Mouse (Mus musculus) embryonic stem cell, embryonic (primary cell): ENCODE data around the gene Pdzrn4.
"Not testable (repeated sequence)": the region's sequence is repeated elsewhere in the genome, so short reads cannot be mapped to it uniquely, and the experiment has no call there.

ENCODE experiments used
- CTCF ChIA-PET, 4 experiments: fragments of 300-600 bp in 2 of 4; fragments of 350-600 bp in 2 of 4; sonication (Branson Sonifier 250); formaldehyde crosslinking; loops; one replicate each; lab custom pipeline; 2022; ENCODE audit warnings: inconsistent platforms in 2 of 4; lab: Charles Lee
- POLR2A ChIA-PET, 4 experiments: fragments of 300-600 bp in 2 of 4; fragments of 350-600 bp in 2 of 4; sonication (Branson Sonifier 250); formaldehyde crosslinking; loops; one replicate each; lab custom pipeline; 2022; ENCODE audit warnings: antibody characterized with exemption in 4 of 4, inconsistent platforms in 1 of 4; lab: Charles Lee

Gene Pdzrn4

DNA sequence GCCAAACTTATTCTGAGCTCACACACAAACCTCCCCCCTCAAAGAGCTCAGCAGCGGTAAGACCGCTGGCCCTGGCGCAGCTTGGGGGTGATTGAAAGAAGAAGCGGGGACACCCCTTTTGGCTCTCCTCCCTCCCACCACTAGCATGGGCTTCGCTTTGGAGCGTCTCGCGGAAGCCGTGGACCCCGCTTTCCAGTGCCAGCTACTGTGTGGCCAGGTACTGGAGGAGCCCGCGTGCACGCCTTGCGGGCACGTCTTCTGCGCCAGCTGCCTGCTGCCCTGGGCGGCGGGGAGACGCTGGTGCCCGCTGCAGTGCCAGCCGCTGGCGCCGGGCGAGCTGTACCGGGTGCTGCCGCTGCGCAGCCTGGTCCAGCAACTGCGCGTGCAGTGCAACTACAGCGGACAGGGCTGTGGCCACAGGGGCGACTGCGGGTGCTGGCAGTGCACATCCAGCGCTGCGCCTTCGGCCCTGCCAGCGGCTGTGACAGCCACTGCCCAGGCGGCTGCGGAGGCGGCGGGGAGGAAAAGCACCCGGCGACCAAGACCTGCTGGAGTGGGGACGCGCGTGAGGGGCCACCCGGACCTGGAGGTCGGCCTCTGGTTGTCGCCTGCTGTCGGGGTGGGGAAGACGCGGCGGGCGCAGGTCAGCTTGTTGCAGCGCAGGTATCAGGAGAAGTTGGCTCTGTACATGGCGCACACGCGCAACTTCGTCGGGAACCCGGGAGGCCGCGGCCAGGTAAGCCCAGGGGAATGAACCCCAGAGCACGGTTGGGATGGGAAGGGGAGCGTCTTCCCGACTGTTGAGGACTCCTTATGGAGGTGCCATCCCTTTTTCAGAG, at the start of gene Pdzrn4:
Pdzrn4 (plus strand) TSS at position 112 of the 839 bp plus-strand sequence.
- CTCF ChIA-PET, result no interaction called here
- POLR2A ChIA-PET, result interaction anchor here in 1 of 4 experiments (0.6 to 1.0 kb wide), 3 partner anchors 19 to 772 kb away, joined by 3 read pairs; no protein-coding TSS in a partner anchor

DNA sequence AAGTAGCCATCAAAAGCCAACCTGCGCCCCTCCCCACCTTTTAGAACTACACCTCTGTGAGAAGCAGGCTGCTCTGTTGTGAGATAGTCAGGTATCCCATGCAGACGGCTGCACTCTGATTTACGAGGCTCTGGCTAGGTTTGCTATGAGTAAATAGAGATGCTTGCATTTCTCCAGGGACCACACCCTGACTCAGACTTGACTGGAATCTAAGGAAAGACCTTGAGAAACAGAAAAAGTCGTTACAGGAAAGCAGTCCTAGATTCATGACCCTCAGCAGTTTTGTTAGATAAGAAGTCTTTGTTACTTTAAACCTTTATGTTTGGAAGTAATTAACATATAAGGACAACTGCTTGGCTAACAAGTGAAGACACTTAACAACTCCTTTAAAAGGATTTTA, 49.3 kb upstream of the Pdzrn4 start:
- CTCF ChIA-PET, result no interaction called here

GRCm38 (mm10) chr15:92347902-92348301, 48.8 kb upstream of the Pdzrn4 start:
- POLR2A ChIA-PET, result no interaction called here

More for the DNA sequence above, 49.3 kb upstream of the Pdzrn4 start:
- POLR2A ChIA-PET, result no interaction called here

GRCm38 (mm10) chr15:92348453-92348852, 48.2 kb upstream of the Pdzrn4 start:
- CTCF ChIA-PET, POLR2A ChIA-PET: not testable (repeated sequence)

More at GRCm38 (mm10) chr15:92347902-92348301, 48.8 kb upstream of the Pdzrn4 start:
- CTCF ChIA-PET, result no interaction called here

DNA sequence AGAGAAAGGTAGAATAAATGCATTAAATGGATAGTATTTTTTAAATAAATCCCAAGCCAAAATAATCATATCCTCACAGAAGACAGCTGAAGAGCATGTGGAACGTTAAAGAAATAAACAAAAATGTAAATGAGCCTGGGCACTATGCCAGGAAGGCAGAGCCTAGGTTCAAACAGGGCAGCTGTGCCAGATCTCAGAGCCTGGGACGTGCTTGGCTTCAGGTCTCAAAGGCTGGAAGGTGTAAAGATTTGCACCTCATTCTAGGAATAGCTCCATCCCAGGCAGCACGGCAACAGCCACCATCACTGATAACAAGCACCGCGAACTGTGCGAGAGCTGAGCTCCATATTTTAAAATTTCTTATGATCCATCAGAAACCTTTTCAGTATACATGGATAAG, 32.5 kb upstream of the Pdzrn4 start:
- POLR2A ChIA-PET, result interaction anchor here in 1 of 4 experiments (0.7 kb wide), 1 partner anchor 11 kb away, joined by 3 read pairs; no protein-coding TSS in a partner anchor
- CTCF ChIA-PET, result no interaction called here

GRCm38 (mm10) chr15:92364592-92364991, 32.1 kb upstream of the Pdzrn4 start:
- POLR2A ChIA-PET, result interaction anchor here in 1 of 4 experiments (0.7 kb wide), 1 partner anchor 12 kb away, joined by 3 read pairs; no protein-coding TSS in a partner anchor
- CTCF ChIA-PET, result no interaction called here

DNA sequence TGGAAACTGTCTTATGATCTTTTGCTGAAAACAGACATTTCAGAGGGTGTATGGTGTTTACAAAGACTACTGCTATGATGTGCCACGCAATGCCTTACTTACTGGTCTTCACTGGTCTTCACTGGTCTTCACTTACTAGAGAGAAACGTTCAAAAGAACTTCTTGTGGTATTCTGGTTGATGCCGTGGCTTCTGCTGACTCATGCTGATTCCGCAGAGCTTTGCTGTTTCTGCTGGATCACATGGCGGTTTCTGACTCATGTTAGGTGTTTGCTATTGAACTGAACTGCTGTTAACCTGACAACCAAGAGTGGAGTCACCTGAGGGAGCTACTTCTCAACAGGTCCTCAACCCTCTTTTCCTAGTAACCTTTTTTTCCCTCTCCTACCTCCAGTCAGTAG, 1.9 kb upstream of the Pdzrn4 start:
- CTCF ChIA-PET, result no interaction called here
- POLR2A ChIA-PET, result interaction anchor here in 1 of 4 experiments (0.6 to 0.9 kb wide), 3 partner anchors 20 to 1344 kb away, joined by 3 read pairs; no protein-coding TSS in a partner anchor

DNA sequence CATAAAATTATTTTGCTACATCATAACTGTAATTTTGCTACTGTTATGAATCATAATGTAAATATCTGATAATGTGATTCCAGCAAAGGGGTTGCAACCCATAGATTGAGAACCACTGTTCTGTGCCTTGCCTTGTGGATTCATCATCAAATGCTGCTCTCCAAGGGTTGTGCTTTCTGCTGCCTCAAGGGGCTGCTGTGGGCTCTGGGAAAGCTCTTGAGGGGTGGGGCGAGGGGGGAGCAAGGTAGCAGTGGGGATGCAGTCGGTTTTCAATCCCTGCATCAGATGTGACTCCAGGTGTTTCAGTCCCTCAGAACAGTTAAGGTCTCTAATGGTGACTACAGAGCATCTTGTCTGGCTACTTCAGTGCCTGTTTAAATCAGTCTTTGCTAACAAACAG, 2.1 kb downstream of the Pdzrn4 start:
- ChIA-PET CTCF (no interaction called here), POLR2A (interaction anchor here in 1 of 4 experiments (1.9 kb wide), 1 partner anchor 15 kb away, joined by 4 read pairs; no protein-coding TSS in a partner anchor)

DNA sequence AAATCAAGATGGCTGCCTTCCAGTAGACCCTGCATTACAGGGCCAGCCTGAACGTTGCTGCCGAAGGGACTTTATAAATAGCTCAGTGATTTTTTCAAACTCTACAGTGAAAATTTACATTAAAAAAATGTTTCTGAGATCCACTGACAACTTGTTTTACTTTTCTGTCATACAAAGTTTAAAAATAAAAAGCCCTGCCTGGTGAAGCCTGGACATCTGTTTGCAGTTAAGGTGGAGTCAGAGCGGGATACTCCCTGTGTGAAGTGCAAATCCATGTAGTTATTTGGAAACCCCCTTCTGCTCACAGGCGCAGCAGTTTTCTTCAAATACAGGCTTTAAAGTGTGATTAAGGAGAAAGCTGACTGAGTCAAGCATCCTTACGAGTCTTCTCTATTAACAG, 2.6 kb downstream of the Pdzrn4 start:
- ChIA-PET POLR2A (interaction anchor here in 1 of 4 experiments (1.9 kb wide), 1 partner anchor 14 kb away, joined by 4 read pairs; no protein-coding TSS in a partner anchor), CTCF (no interaction called here)

GRCm38 (mm10) chr15:92401554-92401953, 4.9 kb downstream of the Pdzrn4 start:
- ChIA-PET POLR2A (no interaction called here), CTCF (no interaction called here)

DNA sequence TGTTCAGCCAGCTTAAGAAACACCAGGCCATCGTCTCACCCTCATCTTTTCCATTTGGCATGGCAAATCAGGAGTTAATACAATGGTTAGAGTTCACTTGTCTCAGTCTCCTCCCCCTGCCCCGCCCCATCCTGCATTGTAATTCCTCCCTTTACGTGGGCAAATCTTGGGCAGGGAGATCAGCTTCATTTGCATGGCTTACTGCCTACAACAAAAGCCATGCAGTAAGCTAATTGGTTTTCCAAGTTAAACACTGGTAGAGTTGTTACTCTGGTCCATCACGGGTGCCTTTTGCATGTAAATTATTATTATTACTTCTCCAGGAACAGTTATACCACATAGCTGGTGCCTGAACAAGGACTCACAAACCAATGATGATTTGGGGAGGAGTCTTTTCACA, 18.6 kb downstream of the Pdzrn4 start:
- CTCF ChIA-PET, result no interaction called here
- POLR2A ChIA-PET, result interaction anchor here in 2 of 4 experiments (0.5 to 1.0 kb wide), 3 partner anchors 19 to 103 kb away, joined by 3 to 7 read pairs (median 3); partner anchors contain the start of gene Pdzrn4 (in 1 of the 2)

GRCm38 (mm10) chr15:92416141-92416540, 19.5 kb downstream of the Pdzrn4 start:
- CTCF ChIA-PET, result interaction anchor here in 1 of 4 experiments (0.5 kb wide), 1 partner anchor 693 kb away, joined by 4 read pairs; no protein-coding TSS in a partner anchor
- POLR2A ChIA-PET, result no interaction called here

DNA sequence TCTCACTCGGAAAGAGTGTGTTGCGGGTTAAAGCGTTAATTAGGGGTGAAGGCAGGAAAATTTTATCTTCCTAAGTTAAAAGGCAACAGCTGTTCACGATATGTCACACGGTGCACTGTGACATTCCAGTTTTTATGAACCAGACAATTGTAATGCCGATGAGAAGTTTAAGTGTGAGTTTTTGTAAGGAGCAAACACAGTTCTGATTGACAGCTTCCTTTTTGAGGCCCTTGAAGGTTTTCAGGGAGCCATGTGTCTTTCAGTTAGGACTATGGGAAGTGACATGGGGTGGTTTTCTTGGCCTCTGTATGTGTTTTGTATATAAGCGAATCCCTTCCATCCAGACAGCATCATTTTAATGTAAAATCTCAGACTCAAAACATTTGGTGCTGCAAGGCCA, 20.0 kb downstream of the Pdzrn4 start:
- POLR2A ChIA-PET, result no interaction called here

DNA sequence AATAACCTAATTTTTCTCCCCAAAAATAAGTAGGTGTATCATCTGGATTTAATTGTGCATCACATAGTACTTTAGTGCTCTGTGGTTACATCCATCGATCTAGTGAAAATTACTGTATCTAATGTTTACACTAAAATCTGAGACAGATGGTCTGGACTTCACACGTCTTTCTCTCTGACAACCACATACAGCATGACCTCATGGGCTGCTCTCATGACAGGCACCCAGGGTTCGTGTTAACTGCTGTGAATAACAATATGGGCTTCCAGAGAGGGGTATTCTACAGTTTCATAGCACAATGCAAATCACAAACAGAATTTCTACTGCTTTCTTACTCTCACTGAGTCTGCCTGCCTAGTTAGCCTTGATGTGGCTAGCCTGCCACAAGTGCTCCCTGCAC, 20.4 kb downstream of the Pdzrn4 start:
- CTCF ChIA-PET, result no interaction called here
- POLR2A ChIA-PET, result no interaction called here

More for the DNA sequence above, 20.0 kb downstream of the Pdzrn4 start:
- CTCF ChIA-PET, result interaction anchor here in 1 of 4 experiments (0.5 kb wide), 1 partner anchor 693 kb away, joined by 4 read pairs; no protein-coding TSS in a partner anchor

GRCm38 (mm10) chr15:92434605-92435004, 37.9 kb downstream of the Pdzrn4 start:
- ChIA-PET CTCF (interaction anchor here in 1 of 4 experiments (1.0 kb wide), 2 partner anchors 13 to 170 kb away, joined by 3 to 8 read pairs; no protein-coding TSS in a partner anchor), POLR2A (interaction anchor here in 2 of 4 experiments (0.6 to 0.8 kb wide), 2 partner anchors 18 to 1145 kb away, joined by 3 read pairs; no protein-coding TSS in a partner anchor)

DNA sequence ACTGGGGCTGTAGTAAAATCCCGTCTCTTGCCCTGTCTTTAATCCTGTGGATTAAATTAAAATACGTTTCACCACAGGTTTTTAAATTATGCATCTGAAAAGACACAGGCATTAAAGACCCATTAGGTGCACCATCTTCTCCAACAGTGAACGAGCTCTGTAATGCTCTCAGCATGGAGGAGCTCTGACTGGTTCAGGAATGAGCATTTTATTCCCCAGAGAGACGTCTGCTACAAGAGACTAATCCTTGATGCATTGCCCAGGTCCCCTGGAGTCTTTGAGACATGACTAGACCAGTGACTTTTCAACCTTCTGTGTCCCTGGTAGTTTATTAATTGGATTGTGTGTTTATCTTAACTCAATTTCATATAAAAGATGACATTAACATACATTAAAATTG, 38.6 kb downstream of the Pdzrn4 start:
- ChIA-PET POLR2A (interaction anchor here in 2 of 4 experiments (0.6 to 0.8 kb wide), 2 partner anchors 17 to 1144 kb away, joined by 3 read pairs; no protein-coding TSS in a partner anchor), CTCF (interaction anchor here in 1 of 4 experiments (1.0 kb wide), 2 partner anchors 12 to 170 kb away, joined by 3 to 8 read pairs; no protein-coding TSS in a partner anchor)

- POLR2A ChIA-PET, result no interaction called here
- CTCF ChIA-PET, result no interaction called here
These were observed 45.0 kb downstream of the Pdzrn4 start for GRCm38 (mm10) chr15:92441630-92442180.

DNA sequence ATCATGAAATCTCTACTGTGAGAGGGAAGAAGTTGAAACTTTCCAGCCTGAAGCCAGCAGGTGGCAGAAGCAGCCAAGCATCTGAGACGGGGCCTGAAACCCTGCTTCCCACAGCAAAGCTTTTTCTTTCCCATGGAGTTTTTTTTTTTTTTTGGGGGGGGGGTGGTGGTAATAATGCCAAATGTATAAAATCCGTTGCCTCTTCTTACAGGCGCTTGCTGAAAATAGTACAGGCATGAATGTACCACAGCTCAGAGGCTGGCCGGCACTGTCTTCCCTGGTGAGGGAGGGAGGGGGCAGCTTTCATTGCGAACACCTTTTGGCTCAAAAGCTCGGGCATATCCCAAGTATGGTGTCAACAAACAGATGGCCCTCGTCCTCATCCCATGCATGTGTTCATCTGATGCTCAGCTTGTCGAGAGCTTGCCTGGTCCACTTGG, 51.0 kb downstream of the Pdzrn4 start:
- POLR2A ChIA-PET, result interaction anchor here in 2 of 4 experiments (0.6 kb wide), 2 partner anchors 42 to 196 kb away, joined by 3 read pairs; no protein-coding TSS in a partner anchor
- CTCF ChIA-PET, result interaction anchor here in 3 of 4 experiments (0.5 to 1.1 kb wide), 9 partner anchors 9 to 1236 kb away, joined by 3 to 8 read pairs (median 3); no protein-coding TSS in a partner anchor

DNA sequence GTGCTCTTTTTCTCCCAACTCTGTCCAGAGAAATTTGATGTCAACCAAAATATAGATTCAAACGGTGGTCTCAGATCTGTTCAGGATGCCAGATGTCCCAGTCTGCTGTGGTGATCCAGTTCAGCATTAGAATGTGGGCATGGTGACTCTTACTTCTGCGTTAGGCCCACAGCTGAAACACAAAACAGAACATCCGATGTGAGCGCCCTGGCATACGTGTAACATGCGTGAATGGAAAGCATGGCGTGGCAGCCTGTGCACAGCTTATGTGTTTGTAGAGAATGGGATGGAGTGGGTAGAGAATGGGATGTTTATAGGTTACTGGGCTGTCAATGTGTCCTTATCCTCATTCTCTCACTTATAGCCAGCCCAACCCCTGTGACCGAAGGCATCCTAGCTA, 52.4 kb downstream of the Pdzrn4 start:
- POLR2A ChIA-PET, result no interaction called here
- CTCF ChIA-PET, result interaction anchor here in 2 of 4 experiments (0.6 to 1.3 kb wide), 2 partner anchors 182 to 326 kb away, joined by 3 read pairs; no protein-coding TSS in a partner anchor
